Mouse (Mus musculus) forebrain, embryonic 10.5 days (tissue): ENCODE results near the gene Ceacam15. TPM values are rescaled to one million over a fixed set of nuclear protein-coding genes. Genes with fewer than 3 reads are reported as not detected.
"Not testable (repeated sequence)": the region's sequence is repeated elsewhere in the genome, so short reads cannot be mapped to it uniquely, and the experiment has no call there.

ENCODE experiments used
- DNase-seq: peaks from one replicate; pipeline ENCODE4 v3.0.0-alpha.2; 2017; ENCODE audit warnings: low spot score; ENCODE audit errors: extremely low spot score
- H3K27ac ChIP-seq: fragments of 300-500 bp; sonication (generic); 2 replicates; pipeline ENCODE4 v1.5.1; 2016; ENCODE audit warnings: mild to moderate bottlenecking
- H3K27me3 ChIP-seq: fragments of 300-500 bp; sonication (generic); 2 replicates; pipeline ENCODE4 v1.6.1; 2016; ENCODE audit warnings: mild to moderate bottlenecking; ENCODE audit not compliant: poor library complexity, severe bottlenecking
- H3K36me3 ChIP-seq: fragments of 300-500 bp; sonication (generic); replicated peaks from 2 replicates; pipeline ENCODE4 v1.6.1; 2016; ENCODE audit warnings: mild to moderate bottlenecking, moderate library complexity
- H3K4me1 ChIP-seq: fragments of 300-500 bp; sonication (generic); 2 replicates; pipeline ENCODE4 v1.6.1; 2016
- H3K4me3 ChIP-seq: fragments of 300-500 bp; sonication (generic); 2 replicates; pipeline ENCODE4 v1.5.1; 2016; ENCODE audit warnings: mild to moderate bottlenecking, moderate library complexity
- H3K9me3 ChIP-seq: fragments of 300-500 bp; sonication (generic); 2 replicates; pipeline ENCODE4 v1.6.1; 2016; ENCODE audit warnings: mild to moderate bottlenecking, moderate library complexity
- WGBS: fragments of 180-500 bp; shearing (Covaris S2); methylation state at CpG from one replicate; pipeline ENCODE4 v1.1.7; 2016; 5-methylcytosine and 5-hydroxymethylcytosine counted together
- polyA plus RNA-seq: library from polyadenylated mRNA; unstranded; fragments of >200 nt; fragmentation: Nextera tagmentation; extraction: Ambion mirVana; gene quantifications from 2 replicates; pipeline ENCODE4 v1.2.1, GENCODE M21; 2016

The Ceacam15 gene
- polyA plus RNA-seq, 1 experiment from 2014 or later, result not detected

DNA sequence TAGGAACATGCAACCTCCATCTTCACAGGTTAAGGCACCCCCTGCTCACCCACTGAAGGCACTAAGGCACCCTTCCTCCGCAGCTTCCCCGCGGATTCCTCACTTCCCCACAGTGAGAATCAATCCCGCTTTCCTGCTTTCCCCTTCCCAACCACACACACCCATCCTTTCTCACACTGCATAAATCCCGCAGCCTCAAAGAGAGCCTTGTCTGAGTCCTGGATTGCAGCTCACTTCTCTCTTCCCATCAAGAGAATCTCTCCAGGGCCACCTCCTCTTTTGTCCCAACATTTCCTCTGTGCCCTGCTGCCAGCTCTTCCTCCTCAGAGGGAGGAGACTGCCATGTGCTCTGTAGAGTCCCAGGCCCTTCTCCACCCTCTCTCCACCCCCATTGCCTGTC lies 806 bp downstream of the Ceacam15 start:
- H3K4me3 ChIP-seq, H3K27me3 ChIP-seq, H3K36me3 ChIP-seq, H3K9me3 ChIP-seq, DNase-seq, H3K4me1 ChIP-seq, H3K27ac ChIP-seq: not testable (repeated sequence)
- 53% methylated on average over 5 of the region's 5 CpGs for WGBS

DNA sequence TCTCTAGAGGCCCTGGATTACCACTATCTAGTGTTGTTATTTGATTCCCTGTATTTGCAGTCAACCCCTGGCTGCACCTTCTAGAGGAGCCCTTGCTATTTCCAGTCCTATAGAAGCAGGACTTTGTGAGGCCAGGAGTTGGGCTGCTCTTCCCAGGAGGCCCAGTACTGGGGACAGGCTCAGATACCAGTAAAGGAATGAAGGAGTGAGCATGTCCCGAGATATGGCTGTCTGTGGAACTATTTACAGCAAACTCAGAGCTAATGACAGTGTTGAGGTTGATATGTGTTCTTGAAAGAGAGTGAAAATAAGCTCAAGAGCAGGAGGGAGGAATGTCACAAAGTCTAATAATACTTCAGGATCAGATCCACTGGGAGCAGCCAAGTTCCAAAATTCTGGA lies 1.7 kb downstream of the Ceacam15 start:
- 86% methylated on average over 1 of the region's 1 CpGs for WGBS
- Histone ChIP-seq H3K4me3 (no peak overlapping the region), H3K27ac (no peak overlapping the region), H3K4me1 (no peaks in the 10 kb centered on the region), H3K27me3 (no peaks in the 10 kb centered on the region), H3K9me3 (no peaks in the 10 kb centered on the region), H3K36me3 (no peaks in the 10 kb centered on the region)
- DNase-seq, result no peak

GRCm38 (mm10) chr7:16668331-16668930 lies 7.1 kb downstream of the Ceacam15 start:
- WGBS, result 89% methylated on average over 4 of the region's 5 CpGs
- not testable (repeated sequence) for H3K27me3 ChIP-seq

GRCm38 (mm10) chr7:16644260-16644659 lies 31.2 kb downstream of the Ceacam15 start:
- no peaks in the 10 kb centered on the region for H3K27me3 ChIP-seq
- peaks cover 5% of the 10 kb centered on the region for H3K4me1 ChIP-seq
- H3K27ac ChIP-seq, result no peak overlapping the region
- H3K36me3 ChIP-seq, result no peaks in the 10 kb centered on the region
- no peak for DNase-seq
- no peak overlapping the region for H3K4me3 ChIP-seq
- WGBS, result 74% methylated on average over 12 of the region's 12 CpGs
- H3K9me3 ChIP-seq, result no peaks in the 10 kb centered on the region

More at GRCm38 (mm10) chr7:16668331-16668930, 7.1 kb downstream of the Ceacam15 start:
- not testable (repeated sequence) for H3K36me3 ChIP-seq, H3K27ac ChIP-seq, DNase-seq, H3K4me1 ChIP-seq, H3K4me3 ChIP-seq, H3K9me3 ChIP-seq

- WGBS, result 71% methylated on average over 4 of the region's 4 CpGs
- not testable (repeated sequence) for H3K27me3 ChIP-seq, H3K36me3 ChIP-seq, H3K4me3 ChIP-seq, H3K27ac ChIP-seq, H3K9me3 ChIP-seq, DNase-seq, H3K4me1 ChIP-seq
These were observed 32.4 kb downstream of the Ceacam15 start for GRCm38 (mm10) chr7:16643106-16643505.

GRCm38 (mm10) chr7:16639028-16639427 lies 36.5 kb downstream of the Ceacam15 start:
- H3K27ac ChIP-seq, result no peak overlapping the region

GRCm38 (mm10) chr7:16635116-16635515 lies 40.4 kb downstream of the Ceacam15 start:
- no peak for DNase-seq
- 63% methylated on average over 3 of the region's 3 CpGs for WGBS
- no peak overlapping the region for H3K27ac ChIP-seq
- H3K4me1 ChIP-seq, result peaks cover 10% of the 10 kb centered on the region; the same call in 1 of the 2 replicates
- peaks cover 8% of the 10 kb centered on the region; the same call in 1 of the 2 replicates for H3K27me3 ChIP-seq
- H3K4me3 ChIP-seq, result no peak overlapping the region
- H3K36me3 ChIP-seq, result no peaks in the 10 kb centered on the region
- no peaks in the 10 kb centered on the region for H3K9me3 ChIP-seq

More at GRCm38 (mm10) chr7:16639028-16639427, 36.5 kb downstream of the Ceacam15 start:
- H3K4me3 ChIP-seq, result no peak overlapping the region
- no peak for DNase-seq
- no peaks in the 10 kb centered on the region for H3K9me3 ChIP-seq
- peaks cover 5% of the 10 kb centered on the region; the same call in 1 of the 2 replicates for H3K4me1 ChIP-seq
- no peaks in the 10 kb centered on the region for H3K36me3 ChIP-seq
- WGBS, result 95% methylated on average over 3 of the region's 3 CpGs
- peaks cover 4% of the 10 kb centered on the region; the same call in 1 of the 2 replicates for H3K27me3 ChIP-seq

DNA sequence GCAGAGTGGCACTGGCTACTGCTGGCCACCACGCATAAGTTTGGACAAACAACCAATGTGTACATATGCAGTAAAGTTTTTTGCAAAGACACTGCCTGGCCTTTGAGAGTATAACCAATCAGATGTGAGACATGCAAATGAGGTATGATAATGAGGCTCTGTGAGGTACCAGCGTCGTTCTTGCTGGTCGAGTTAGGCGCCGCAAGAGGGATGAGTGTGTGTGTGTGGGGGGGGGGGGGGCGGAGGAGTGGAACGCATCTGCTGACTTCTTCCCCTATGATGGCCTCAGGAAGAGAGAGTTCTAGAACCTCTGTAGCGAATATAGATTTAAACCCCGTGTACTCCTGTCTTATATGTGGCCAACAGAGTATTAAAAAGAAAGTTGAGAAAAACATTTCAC lies 41.6 kb downstream of the Ceacam15 start:
- H3K9me3 ChIP-seq, H3K4me1 ChIP-seq, H3K36me3 ChIP-seq, H3K27me3 ChIP-seq, H3K4me3 ChIP-seq, H3K27ac ChIP-seq, DNase-seq: not testable (repeated sequence)
- WGBS, result 25% methylated on average over 10 of the region's 10 CpGs

- DNase-seq, result no peak
- no peak overlapping the region for H3K27ac ChIP-seq
- H3K36me3 ChIP-seq, result no peaks in the 10 kb centered on the region
- H3K9me3 ChIP-seq, result no peaks in the 10 kb centered on the region
- 72% methylated on average over 4 of the region's 4 CpGs for WGBS
- peaks cover 10% of the 10 kb centered on the region; the same call in 1 of the 2 replicates for H3K4me1 ChIP-seq
- peaks cover 8% of the 10 kb centered on the region; the same call in 1 of the 2 replicates for H3K27me3 ChIP-seq
- no peak overlapping the region for H3K4me3 ChIP-seq
These were observed 43.6 kb downstream of the Ceacam15 start for GRCm38 (mm10) chr7:16631932-16632331.

- Histone ChIP-seq H3K36me3 (no peaks in the 10 kb centered on the region), H3K4me3 (no peak overlapping the region), H3K27me3 (peaks cover 8% of the 10 kb centered on the region; the same call in 1 of the 2 replicates), H3K27ac (no peak overlapping the region), H3K4me1 (peaks cover 10% of the 10 kb centered on the region; the same call in 1 of the 2 replicates), H3K9me3 (no peaks in the 10 kb centered on the region)
- no peak for DNase-seq
- 87% methylated on average over 4 of the region's 4 CpGs for whole genome bisulfite sequencing
These were observed 44.5 kb downstream of the Ceacam15 start for GRCm38 (mm10) chr7:16631025-16631424.

- H3K36me3 ChIP-seq, result no peaks in the 10 kb centered on the region
- H3K4me3 ChIP-seq, result no peak overlapping the region
- 21% methylated on average over 10 of the region's 10 CpGs for WGBS
- DNase-seq, result peak; percentile 50
- H3K4me1 ChIP-seq, result peaks cover 7% of the 10 kb centered on the region; the same call in 1 of the 2 replicates
- 0 out of 2 replicates have a peak, but pooled peaks cover 4% of the 10 kb centered on the region for H3K27me3 ChIP-seq
- no peak overlapping the region for H3K27ac ChIP-seq
- no peaks in the 10 kb centered on the region for H3K9me3 ChIP-seq
These were observed 45.8 kb downstream of the Ceacam15 start for GRCm38 (mm10) chr7:16629598-16630296.

DNA sequence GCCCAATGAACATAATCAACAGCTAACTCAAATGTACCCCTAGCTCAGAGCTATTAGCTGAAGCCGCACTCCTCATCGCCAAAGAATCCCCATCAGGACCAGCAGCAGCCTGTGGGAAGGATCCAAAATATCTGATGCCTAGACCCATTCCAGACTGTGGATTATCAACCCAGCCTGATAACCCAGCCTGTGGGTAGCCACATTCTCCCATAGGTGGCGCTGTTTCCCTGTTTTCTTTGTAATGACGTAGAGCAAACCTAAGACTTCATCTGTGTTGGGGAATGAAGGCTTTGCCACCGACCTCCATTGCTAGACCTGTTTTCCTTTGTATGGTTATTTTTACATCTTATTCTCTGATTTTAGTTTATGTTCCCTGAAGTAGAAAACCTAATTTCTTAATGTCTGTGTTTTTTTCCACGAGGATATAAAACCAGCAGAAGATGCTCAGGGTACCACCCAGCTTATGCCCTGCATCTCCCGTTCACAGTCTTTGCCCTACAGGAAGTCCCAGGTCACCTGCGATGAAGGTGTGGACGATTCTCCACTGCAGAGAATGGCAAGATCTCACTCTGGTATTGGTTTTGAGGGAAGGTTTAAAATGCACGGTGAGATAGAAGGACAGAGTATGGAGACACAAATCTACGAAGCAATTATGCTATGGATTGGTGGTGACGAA lies 47.3 kb downstream of the Ceacam15 start:
- Histone ChIP-seq H3K27ac (no peak overlapping the region), H3K4me1 (peaks cover 7% of the 10 kb centered on the region; the same call in 1 of the 2 replicates), H3K36me3 (no peaks in the 10 kb centered on the region), H3K27me3 (0 out of 2 replicates have a peak, but pooled peaks cover 3% of the 10 kb centered on the region), H3K9me3 (no peaks in the 10 kb centered on the region), H3K4me3 (no peak overlapping the region)
- peak; percentile 69 for DNase-seq
- WGBS, result 40% methylated on average over 12 of the region's 12 CpGs

DNA sequence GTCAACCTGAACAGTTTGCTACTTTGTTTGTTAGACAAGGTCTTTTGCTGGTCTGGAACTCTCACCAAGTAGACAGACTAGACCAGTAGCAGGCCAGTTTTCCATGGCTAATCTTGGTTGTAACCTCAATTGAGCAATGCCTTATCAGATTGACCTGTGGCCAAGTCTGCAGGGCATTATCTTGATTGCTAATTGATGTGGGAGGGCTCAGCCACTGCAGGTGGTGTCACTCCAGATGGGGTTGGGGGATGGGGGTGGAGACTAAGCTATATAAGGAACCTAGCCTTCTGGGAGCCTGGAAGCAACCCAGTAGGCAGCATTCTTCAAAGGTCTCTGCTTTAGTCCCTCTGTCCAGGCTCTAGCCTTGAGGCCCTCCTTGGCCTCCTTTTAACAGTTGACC lies 51.8 kb downstream of the Ceacam15 start:
- Histone ChIP-seq H3K4me3 (no peak overlapping the region), H3K36me3 (no peaks in the 10 kb centered on the region), H3K27me3 (peaks cover 9% of the 10 kb centered on the region), H3K4me1 (peaks cover 17% of the 10 kb centered on the region), H3K27ac (no peak overlapping the region), H3K9me3 (no peaks in the 10 kb centered on the region)
- DNase-seq, result no peak
